Mouse (Mus musculus): ENCODE measurements around the gene Agfg2. TPM values are rescaled to one million over a fixed set of nuclear protein-coding genes. Genes with fewer than 3 reads are reported as not detected.
"Not testable (repeated sequence)": the region's sequence is repeated elsewhere in the genome, so short reads cannot be mapped to it uniquely, and the experiment has no call there.

Agfg2 gene
- polyA plus RNA-seq (2015; fragmentation: Nextera tagmentation; extraction: Ambion mirVana), result 16.3 and 19.0 TPM in 2 replicates

DNA sequence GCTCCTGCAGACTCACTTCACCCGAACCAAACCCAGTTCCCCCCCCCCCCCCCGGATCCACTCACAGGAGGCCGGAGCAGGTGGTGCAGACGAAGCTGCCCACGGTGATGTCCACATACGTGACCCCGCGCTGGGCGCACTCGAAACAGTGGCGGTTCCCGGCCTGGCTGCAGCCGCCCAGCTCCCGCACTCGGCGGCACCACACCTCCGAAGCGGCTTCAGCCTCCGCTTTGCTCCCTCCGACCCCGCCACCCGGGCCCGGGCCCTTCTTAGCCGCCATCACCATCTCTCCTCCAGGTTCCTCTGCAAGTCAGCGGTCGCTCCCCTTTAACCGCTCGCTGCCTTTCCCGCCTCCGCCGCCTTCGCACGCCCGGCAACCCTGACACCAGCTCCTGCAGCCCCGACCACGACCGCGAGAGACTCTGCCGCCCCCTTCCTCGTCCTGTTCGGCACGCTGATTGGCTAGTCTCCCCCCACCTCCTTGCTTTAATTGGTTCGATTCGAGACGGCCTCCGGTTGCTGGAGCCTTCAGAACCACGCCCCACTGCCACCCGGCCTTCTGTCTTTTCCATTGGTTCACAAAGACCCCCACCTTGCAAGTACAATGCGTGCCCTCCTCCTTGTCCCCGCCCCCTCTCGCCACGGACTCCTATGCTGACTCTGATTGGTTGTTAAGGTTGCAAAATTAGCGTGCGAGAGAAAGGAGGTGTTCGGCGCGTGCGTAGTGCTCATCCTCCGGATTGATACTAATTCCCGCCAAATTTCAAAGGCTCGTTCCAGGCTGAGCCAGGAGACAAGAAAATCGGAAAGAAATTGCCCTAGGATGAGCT is at the start of gene Agfg2:
Gene Agfg2, minus strand, starts transcription at position 433 of the 830 bp plus-strand sequence.
- H3K4me2 ChIP-seq (ENCODE audit: low read depth, low read length), result peak within 1 kb of the TSS; percentile 95
- peak; percentile 99 for ATAC-seq (ENCODE audit: insufficient read depth, low FRiP score)
- under 1% methylated on average over 62 of the region's 62 CpGs for WGBS
- no peaks in the 10 kb centered on the region for H3K27me3 ChIP-seq (ENCODE audit: control insufficient read depth, insufficient read depth, low read length)
- peak within 1 kb of the TSS; percentile 78 for H3K27ac ChIP-seq (ENCODE audit: low read length)
- peak within 1 kb of the TSS; percentile 84 for H3K4me3 ChIP-seq (replicated peaks; ENCODE audit: low read length)
- peak within 1 kb of the TSS; percentile 77 for H3K9ac ChIP-seq (ENCODE audit: low read length)
- no peaks in the 10 kb centered on the region for H3K9me3 ChIP-seq (replicated peaks; ENCODE audit: control insufficient read depth, low read length)
- H3K36me3 ChIP-seq (ENCODE audit: control insufficient read depth, insufficient read depth, low read length), result no peaks in the 10 kb centered on the region
- peaks cover 15% of the 10 kb centered on the region for H3K4me1 ChIP-seq (ENCODE audit: control insufficient read depth, insufficient read depth, low read length)

DNA sequence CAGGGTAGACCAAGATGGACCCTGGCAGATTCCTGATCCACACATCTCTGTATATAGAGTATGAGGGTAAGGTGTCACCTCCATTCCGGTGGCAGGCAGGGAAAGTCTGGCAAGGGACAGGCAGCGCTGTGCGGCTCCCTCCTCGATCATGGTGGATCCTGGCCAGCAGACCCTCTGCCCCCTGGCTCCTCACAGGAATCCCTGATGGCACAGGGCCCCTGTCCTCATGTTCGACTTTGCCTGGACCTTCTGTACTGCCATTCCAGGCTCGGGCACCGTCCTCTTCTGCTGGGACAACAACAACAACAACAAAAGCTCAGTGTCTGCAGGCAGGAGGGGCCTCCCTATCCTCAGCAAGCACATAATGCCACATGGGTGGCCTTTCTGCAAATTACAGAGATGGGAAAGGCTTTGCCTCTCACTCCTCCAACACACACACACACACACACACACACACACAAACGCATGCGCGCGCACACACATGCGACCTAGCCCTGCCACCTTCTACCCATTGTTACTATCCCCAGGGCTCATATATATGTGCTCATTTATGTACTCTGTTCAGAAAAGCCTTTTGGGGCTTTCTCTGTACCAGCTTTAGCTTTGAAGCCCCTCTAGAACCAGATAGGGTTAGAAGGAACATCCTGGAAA is 49.2 kb upstream of the Agfg2 start:
- Histone ChIP-seq H3K4me2 (ENCODE audit: low read depth, low read length) (no peak overlapping the region), H3K4me1 (ENCODE audit: control insufficient read depth, insufficient read depth, low read length) (peaks cover 7% of the 10 kb centered on the region; the same call in 1 of the 2 replicates), H3K9me3 (replicated peaks; ENCODE audit: control insufficient read depth, low read length) (no peaks in the 10 kb centered on the region), H3K4me3 (replicated peaks; ENCODE audit: low read length) (no peak overlapping the region), H3K36me3 (ENCODE audit: control insufficient read depth, insufficient read depth, low read length) (no peaks in the 10 kb centered on the region; the same call in 1 of the 2 replicates), H3K27me3 (ENCODE audit: control insufficient read depth, insufficient read depth, low read length) (no peaks in the 10 kb centered on the region), H3K27ac (ENCODE audit: low read length) (no peak overlapping the region), H3K9ac (ENCODE audit: low read length) (no peak overlapping the region; the same call in 1 of the 2 replicates)
- 85% methylated on average over 12 of the region's 12 CpGs for WGBS
- ATAC-seq (ENCODE audit: insufficient read depth, low FRiP score), result no peak

DNA sequence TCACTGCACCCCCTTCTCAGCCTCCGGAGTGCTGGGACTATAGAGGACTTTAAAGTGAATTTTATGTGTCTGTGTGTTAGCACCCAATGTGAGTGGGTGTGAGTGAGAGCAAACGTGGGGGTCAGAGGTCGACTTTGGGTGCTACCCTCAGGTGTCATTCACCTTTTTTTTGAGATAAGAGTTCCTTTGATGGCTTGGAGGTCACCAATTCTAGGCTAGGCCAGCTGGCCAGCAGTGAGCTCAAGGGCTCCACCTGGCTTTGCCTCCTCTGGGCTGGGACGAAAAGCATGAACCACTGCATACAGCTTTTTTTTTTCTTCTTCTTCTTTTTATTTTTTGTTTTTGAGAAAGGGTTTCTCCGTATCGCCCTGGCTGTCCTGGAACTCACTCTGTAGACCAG is 42.2 kb upstream of the Agfg2 start:
- Histone ChIP-seq H3K27ac (ENCODE audit: low read length) (no peak overlapping the region), H3K27me3 (ENCODE audit: control insufficient read depth, insufficient read depth, low read length) (no peaks in the 10 kb centered on the region), H3K9ac (ENCODE audit: low read length) (no peak overlapping the region), H3K36me3 (ENCODE audit: control insufficient read depth, insufficient read depth, low read length) (no peaks in the 10 kb centered on the region), H3K4me1 (ENCODE audit: control insufficient read depth, insufficient read depth, low read length) (no peaks in the 10 kb centered on the region), H3K4me3 (replicated peaks; ENCODE audit: low read length) (no peak overlapping the region), H3K9me3 (replicated peaks; ENCODE audit: control insufficient read depth, low read length) (no peaks in the 10 kb centered on the region), H3K4me2 (ENCODE audit: low read depth, low read length) (no peak overlapping the region)
- WGBS, result 60% methylated on average over 6 of the region's 6 CpGs
- ATAC-seq (ENCODE audit: insufficient read depth, low FRiP score), result no peak

DNA sequence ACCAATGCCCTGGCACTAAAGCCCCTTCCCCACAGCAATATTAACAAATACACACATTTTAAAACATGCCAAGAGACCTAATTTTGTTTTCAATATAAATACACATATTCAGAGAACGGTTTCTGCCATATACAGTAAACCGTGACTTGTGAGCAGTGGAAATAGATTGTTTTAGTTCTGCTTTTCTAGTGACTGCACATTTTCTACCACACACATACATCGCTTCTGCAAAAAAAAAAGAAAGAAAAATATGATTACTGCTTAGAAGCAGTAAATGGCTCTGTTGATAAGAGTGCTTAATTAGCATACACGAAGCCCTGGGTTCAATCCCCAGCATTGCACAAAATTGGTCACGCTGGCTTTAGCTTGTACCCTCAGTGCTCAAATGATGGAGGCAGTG is 39.3 kb upstream of the Agfg2 start:
- WGBS, result 76% methylated on average over 5 of the region's 5 CpGs
- no peak for ATAC-seq (ENCODE audit: insufficient read depth, low FRiP score)
- no peak overlapping the region for H3K27ac ChIP-seq (ENCODE audit: low read length)
- H3K4me2 ChIP-seq (ENCODE audit: low read depth, low read length), result no peak overlapping the region
- H3K27me3 ChIP-seq (ENCODE audit: control insufficient read depth, insufficient read depth, low read length), result no peaks in the 10 kb centered on the region
- H3K9me3 ChIP-seq (replicated peaks; ENCODE audit: control insufficient read depth, low read length), result no peaks in the 10 kb centered on the region
- H3K9ac ChIP-seq (ENCODE audit: low read length), result no peak overlapping the region
- H3K4me1 ChIP-seq (ENCODE audit: control insufficient read depth, insufficient read depth, low read length), result no peaks in the 10 kb centered on the region
- H3K36me3 ChIP-seq (ENCODE audit: control insufficient read depth, insufficient read depth, low read length), result no peaks in the 10 kb centered on the region
- no peak overlapping the region for H3K4me3 ChIP-seq (replicated peaks; ENCODE audit: low read length)

DNA sequence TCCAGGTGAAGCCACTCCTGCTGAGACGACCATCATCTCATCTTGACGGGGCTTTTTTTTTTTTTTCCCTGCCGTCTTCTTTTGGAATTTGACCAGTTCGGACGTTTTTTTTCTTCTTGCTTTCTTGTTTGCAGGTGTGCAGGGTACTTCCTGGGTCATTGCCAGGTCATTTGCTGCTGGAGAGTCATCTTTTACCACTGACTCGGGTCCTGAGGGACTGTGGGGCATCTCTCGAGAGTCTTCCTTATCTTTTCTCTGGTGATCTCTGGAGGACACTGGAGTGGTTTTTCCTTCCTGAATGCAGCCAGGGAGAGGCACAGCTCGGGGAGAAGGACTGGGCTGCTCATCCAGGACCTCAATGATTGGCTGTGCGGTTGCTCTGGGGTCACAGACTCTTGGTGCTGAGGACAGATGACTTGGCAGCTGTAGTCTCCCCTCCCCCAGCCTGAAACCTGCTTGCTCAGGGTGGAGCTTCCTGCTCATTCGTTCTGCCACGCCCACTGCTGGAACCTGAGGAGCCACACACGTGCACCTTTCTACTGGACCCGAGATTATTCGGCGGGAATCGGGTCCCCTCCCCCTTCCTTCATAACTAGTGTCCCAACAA is 36.1 kb upstream of the Agfg2 start:
- H3K27ac ChIP-seq (ENCODE audit: low read length); H3K27me3 ChIP-seq (ENCODE audit: control insufficient read depth, insufficient read depth, low read length); H3K9ac ChIP-seq (ENCODE audit: low read length); H3K9me3 ChIP-seq (replicated peaks; ENCODE audit: control insufficient read depth, low read length); H3K4me1 ChIP-seq (ENCODE audit: control insufficient read depth, insufficient read depth, low read length); H3K36me3 ChIP-seq (ENCODE audit: control insufficient read depth, insufficient read depth, low read length): not testable (repeated sequence)
- Histone ChIP-seq H3K4me2 (ENCODE audit: low read depth, low read length) (peak overlapping the region; percentile 48), H3K4me3 (replicated peaks; ENCODE audit: low read length) (peak overlapping the region; percentile 14)
- peak; percentile 71; the same call in 1 of the 2 replicates for ATAC-seq (ENCODE audit: insufficient read depth, low FRiP score)
- whole genome bisulfite sequencing, result 7% methylated on average over 10 of the region's 16 CpGs

DNA sequence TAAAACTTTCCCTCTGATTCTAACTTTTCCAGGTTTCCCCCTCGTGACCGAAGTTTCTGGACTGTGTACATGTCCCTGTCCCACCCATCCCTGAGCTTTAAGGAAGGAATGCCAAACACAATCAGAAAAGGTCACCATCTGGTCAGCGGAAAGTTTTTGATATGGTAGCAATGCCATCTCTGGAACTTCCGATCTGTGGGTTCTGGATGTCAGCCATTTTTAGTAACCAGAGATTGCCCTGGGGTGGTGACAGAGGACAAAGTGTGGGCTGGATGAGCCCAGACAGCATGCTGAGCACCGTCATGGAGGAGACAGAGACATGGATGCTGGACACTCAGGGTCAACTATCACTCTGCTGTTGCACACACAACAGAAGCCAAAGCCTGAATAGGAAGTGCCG is 34.6 kb upstream of the Agfg2 start:
- no peak overlapping the region for H3K4me3 ChIP-seq (replicated peaks; ENCODE audit: low read length)
- no peaks in the 10 kb centered on the region for H3K9me3 ChIP-seq (replicated peaks; ENCODE audit: control insufficient read depth, low read length)
- WGBS, result 72% methylated on average over 6 of the region's 6 CpGs
- H3K27ac ChIP-seq (ENCODE audit: low read length), result no peak overlapping the region
- no peak for ATAC-seq (ENCODE audit: insufficient read depth, low FRiP score)
- no peak overlapping the region for H3K9ac ChIP-seq (ENCODE audit: low read length)
- H3K4me1 ChIP-seq (ENCODE audit: control insufficient read depth, insufficient read depth, low read length), result no peaks in the 10 kb centered on the region
- H3K4me2 ChIP-seq (ENCODE audit: low read depth, low read length), result no peak overlapping the region
- no peaks in the 10 kb centered on the region for H3K27me3 ChIP-seq (ENCODE audit: control insufficient read depth, insufficient read depth, low read length)
- H3K36me3 ChIP-seq (ENCODE audit: control insufficient read depth, insufficient read depth, low read length), result no peaks in the 10 kb centered on the region

DNA sequence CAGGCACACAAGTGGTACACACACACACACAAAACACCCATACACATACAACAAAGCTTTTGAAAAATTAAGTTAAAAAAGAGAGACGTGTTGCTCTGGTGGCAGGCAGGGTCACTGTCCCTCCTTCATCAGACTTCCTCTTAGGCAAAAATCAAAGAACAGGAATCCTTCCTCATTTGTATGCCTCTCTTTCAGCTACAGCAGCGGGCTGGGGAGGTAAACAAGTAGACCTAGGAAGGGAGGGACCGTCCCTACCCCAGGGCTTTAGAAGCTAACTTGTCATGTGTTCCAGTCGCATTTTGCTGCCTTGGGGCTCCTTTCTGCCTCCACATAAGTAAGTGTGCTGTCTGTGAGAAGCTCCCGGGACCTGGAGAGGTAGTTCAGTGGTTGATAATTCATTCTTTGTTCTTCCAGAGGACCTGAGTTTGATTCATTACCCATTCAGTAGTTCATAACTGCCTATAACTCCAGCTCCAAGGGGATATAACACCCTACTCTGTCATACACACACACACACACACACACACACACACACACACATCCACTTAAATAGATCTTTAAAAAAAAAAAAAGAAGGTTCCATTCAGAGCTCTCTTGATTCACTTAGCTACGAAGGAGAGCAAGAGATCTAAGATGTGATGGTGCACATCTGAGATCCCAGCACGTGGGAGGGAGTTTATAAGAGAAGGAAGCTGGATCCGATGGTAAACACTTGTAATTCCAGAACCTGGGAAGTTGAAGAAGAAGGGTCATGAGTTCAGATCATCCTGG is 33.7 kb upstream of the Agfg2 start:
- Histone ChIP-seq H3K4me3 (replicated peaks; ENCODE audit: low read length) (no peak overlapping the region), H3K4me1 (ENCODE audit: control insufficient read depth, insufficient read depth, low read length) (no peaks in the 10 kb centered on the region), H3K27ac (ENCODE audit: low read length) (no peak overlapping the region), H3K27me3 (ENCODE audit: control insufficient read depth, insufficient read depth, low read length) (no peaks in the 10 kb centered on the region), H3K9ac (ENCODE audit: low read length) (no peak overlapping the region), H3K9me3 (replicated peaks; ENCODE audit: control insufficient read depth, low read length) (no peaks in the 10 kb centered on the region), H3K36me3 (ENCODE audit: control insufficient read depth, insufficient read depth, low read length) (no peaks in the 10 kb centered on the region), H3K4me2 (ENCODE audit: low read depth, low read length) (no peak overlapping the region)
- 55% methylated on average over 8 of the region's 8 CpGs for WGBS
- ATAC-seq (ENCODE audit: insufficient read depth, low FRiP score), result no peak

DNA sequence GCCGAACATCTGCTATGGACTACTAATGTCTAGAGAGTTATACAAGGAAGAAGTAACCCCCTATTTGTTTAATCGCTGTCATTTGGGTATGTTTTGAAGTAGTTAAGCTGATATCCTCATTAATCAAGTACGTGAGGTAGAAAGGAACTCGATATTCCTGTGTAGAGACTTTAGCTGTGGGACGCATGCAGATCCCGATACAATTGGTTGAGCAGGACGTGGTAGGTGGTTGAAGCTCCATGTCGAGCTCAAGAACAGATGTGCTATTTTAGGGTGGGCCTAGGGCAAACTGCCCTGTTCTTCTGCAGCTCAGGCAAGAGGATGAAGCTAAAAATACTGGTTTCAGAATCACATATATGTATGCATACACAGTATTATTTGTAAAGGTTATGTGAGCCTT is 31.2 kb upstream of the Agfg2 start:
- no peak overlapping the region for H3K4me3 ChIP-seq (replicated peaks; ENCODE audit: low read length)
- H3K9me3 ChIP-seq (replicated peaks; ENCODE audit: control insufficient read depth, low read length), result no peaks in the 10 kb centered on the region
- H3K27me3 ChIP-seq (ENCODE audit: control insufficient read depth, insufficient read depth, low read length), result no peaks in the 10 kb centered on the region
- H3K9ac ChIP-seq (ENCODE audit: low read length), result no peak overlapping the region
- no peaks in the 10 kb centered on the region for H3K36me3 ChIP-seq (ENCODE audit: control insufficient read depth, insufficient read depth, low read length)
- H3K4me2 ChIP-seq (ENCODE audit: low read depth, low read length), result no peak overlapping the region
- WGBS, result 44% methylated on average over 8 of the region's 8 CpGs
- peak overlapping the region; percentile 67 for H3K27ac ChIP-seq (ENCODE audit: low read length)
- no peaks in the 10 kb centered on the region for H3K4me1 ChIP-seq (ENCODE audit: control insufficient read depth, insufficient read depth, low read length)
- no peak for ATAC-seq (ENCODE audit: insufficient read depth, low FRiP score)
